Mouse (Mus musculus): ENCODE results near the gene Rbfox2.

Rbfox2 gene

DNA sequence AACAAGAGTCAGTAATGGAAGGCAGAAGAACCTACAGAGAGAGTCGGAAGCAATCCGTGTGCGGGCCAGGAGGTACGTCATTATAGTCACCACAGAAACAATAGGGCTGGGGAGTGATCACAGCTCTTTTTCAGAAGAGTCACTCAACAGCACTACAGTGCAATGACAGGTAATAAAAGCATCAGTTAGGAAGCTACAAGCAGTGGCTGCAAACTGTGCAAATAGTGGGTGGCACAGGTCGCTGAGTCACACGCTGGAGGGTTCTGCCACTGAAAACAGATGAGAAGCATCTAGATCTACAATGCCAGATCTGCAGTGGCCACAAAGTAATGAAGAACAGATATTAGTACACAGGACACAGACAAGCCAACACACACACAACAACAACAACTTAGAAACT, 32.9 kb downstream of the Rbfox2 start:
- DNase-seq (ENCODE audit: low read depth, low spot score): no peak

- DNase-seq (ENCODE audit: low read depth, low spot score): no peak
These were observed 35.5 kb downstream of the Rbfox2 start for GRCm38 (mm10) chr15:77271285-77271684.

- DNase-seq (ENCODE audit: low read depth, low spot score): peak; percentile 88
These were observed 37.3 kb downstream of the Rbfox2 start for GRCm38 (mm10) chr15:77269496-77269895.

GRCm38 (mm10) chr15:77268415-77268814, 38.4 kb downstream of the Rbfox2 start:
- DNase-seq (ENCODE audit: low read depth, low spot score): no peak

DNA sequence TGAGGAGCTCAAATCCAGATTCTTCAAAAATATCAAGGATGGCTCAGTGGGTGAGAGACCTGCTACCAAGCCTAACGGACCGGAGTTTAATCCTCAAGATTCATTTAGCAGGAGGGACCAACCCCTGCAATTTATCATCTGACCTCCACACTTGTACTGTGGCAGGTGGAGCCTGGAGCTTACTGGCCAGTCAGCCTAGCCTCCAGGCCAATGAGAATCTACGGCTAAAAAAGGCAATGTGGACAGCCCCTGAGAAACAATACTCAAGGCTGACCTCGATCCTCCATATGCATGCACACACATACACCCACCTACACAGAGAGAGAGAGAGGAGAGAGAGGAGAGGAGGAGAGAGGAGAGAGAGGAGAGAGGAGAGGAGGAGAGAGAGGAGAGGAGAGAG, 41.5 kb downstream of the Rbfox2 start:
- no peak for DNase-seq (ENCODE audit: low read depth, low spot score)

- DNase-seq (ENCODE audit: low read depth, low spot score): no peak
These were observed 42.5 kb downstream of the Rbfox2 start for GRCm38 (mm10) chr15:77264314-77264713.

- no peak for DNase-seq (ENCODE audit: low read depth, low spot score)
These were observed 44.0 kb downstream of the Rbfox2 start for GRCm38 (mm10) chr15:77262782-77263181.

- DNase-seq (ENCODE audit: low read depth, low spot score): no peak
These were observed 49.2 kb downstream of the Rbfox2 start for GRCm38 (mm10) chr15:77257437-77258229.

DNA sequence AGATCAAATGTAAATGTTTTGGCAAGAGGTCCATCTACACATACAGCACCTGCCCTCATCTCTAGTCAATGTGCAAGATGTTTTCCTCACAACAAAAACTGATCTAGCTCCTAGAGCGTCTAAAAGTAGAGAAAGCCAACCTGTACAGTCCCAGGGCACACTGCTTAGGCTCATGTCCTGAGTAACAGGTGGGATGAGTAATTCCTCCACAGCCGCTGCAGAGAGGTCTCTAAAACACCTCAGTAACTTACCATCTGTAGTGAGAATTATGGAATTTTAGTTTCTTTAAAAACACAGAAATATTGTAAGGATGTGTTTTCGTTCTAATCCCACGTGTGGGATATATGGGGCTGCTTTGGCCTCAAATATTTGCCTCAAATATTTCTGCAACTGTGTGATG, 50.0 kb downstream of the Rbfox2 start:
- DNase-seq (ENCODE audit: low read depth, low spot score): no peak

DNA sequence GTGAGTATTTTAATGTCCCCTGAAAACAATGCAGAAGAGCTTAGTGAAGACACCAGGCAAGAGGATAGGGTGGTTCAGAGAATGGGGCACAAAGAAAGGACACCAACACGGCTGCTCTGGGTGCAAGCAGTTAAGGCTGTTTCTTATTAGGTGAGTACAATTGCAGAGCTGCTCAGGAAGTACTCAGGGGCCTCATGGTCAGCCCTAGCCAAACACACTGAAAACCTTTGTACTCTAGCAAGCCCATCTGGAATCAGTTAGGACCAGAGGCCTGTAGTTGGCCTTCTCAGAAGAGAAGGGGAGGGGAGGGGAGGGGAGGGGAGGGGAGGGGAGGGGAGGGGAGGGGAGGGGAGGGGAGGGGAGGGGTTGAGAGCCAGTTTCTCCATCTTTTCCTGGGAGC, 52.2 kb downstream of the Rbfox2 start:
- DNase-seq (ENCODE audit: low read depth, low spot score): no peak

- no peak for DNase-seq (ENCODE audit: low read depth, low spot score)
These were observed 52.7 kb downstream of the Rbfox2 start for GRCm38 (mm10) chr15:77254128-77254527.

DNA sequence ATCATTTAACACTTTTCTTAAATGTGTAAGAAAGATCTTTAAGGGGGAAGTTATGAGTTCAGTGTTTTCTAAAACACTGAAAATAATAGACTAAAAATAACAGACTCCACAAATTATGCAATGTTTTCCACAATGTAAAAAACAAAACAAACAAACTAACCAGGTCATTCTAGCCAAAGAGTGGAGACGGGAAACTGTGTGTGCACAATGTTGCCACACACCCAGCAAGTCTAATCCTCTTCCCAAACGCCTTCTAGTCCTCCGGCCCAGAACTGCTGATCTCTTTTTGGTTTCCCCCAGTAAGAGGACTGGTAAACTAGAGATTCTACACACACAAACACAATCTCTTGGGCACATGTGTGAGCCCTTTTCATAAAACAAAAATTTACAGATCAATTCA, 55.1 kb downstream of the Rbfox2 start:
- no peak for DNase-seq (ENCODE audit: low read depth, low spot score)

DNA sequence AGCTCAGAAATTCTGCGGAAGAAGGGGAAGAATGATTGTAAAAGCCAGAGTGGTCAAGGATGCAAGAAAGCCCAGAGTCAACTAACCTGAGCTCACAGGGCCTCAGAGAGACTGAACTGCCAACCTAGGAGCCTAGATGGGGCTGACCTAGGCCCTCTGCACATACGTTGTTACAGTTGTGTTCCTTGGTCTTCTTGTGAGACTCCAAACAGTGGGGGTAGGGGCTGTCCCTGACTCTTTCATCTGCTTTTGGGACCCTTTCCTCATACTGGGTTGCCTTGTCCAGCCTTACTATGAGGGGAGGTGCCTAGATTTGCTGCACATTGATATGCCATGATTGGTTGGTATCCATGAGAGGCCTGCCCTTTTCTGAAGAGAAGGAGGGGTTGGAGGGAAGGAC, 56.0 kb downstream of the Rbfox2 start:
- no peak for DNase-seq (ENCODE audit: low read depth, low spot score)

DNA sequence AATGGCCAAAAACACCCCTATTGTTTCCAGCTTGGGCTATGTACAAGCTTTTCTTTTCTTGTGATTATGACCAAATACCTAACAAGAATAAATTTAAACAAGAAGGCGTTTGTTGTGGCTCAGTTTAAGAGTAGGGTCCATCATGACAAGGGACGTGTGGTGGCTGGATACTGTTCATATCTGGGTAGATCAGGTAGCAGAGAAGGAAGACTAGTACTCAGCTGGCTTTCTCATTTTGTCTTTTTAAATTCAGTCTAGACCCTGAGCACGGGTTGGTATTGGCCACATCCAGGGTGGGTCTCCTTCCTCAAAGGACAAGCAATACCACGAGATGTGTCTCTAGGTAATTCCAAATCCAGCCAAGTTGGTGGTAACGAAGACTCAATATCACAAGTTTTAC, 57.4 kb downstream of the Rbfox2 start:
- DNase-seq (ENCODE audit: low read depth, low spot score): no peak

DNA sequence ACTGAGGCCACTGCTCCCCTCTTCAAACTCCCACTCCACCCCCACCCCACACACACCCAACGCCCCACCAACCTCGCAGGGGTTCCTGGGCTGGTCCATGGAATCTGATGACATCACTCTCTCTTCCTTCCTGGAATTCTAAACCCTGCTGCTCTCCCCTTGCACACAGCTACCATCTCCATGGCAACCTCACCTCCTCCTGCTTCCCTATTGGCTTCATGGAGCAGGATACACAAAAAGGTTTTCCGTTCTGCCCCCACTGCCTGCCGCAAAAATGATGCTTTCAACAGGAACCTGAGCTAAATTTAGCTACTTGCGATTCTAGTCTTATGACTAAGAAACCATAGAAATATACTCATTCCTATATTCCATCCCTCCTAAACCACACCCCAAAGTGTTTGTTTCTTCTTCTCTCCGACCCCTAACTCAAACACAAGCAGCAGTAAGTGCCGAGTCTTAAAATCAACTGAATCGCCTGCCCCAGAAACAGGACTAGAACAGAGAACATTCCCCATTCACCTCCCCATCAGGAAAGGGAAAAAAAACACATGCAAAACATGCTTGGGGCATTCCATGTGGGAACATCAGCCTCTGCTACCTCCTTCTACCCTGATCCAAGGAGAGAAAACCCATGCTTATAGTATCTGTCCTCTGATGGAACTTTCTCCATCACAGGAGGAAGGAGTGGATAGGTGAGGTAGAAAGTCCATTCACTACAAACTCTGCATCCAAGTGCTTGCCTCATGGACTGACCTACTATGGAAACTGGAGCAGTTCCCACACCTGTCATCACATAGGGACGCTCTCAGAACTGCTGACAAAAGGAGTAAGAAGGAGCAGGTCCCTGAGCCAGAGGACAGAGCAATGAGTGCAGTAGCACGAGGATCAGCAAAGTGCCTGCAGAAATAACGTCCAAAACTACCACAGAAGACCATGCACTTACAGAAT, 61.1 kb downstream of the Rbfox2 start:
- DNase-seq (ENCODE audit: low read depth, low spot score): peak; percentile 99

DNA sequence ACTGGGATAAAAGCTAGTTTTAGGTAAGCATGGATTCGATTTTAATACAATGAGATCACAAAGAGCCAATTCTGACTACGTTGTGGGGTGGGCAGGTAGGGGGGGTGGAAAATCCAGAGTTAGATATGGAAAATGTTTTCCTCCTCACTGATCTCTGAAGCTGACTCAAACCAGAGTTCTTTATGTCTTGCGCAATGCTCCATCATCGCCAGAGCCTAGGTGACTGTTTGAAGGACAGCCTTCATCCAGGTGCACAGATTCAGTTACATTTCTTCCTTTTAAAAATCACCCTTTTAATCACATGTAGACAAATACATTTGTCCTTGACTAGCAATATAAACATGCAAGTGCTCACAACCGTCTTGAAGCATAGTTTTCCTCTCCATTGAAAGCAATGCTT, 62.2 kb downstream of the Rbfox2 start:
- no peak for DNase-seq (ENCODE audit: low read depth, low spot score)

- DNase-seq (ENCODE audit: low read depth, low spot score): no peak
These were observed 62.8 kb downstream of the Rbfox2 start for GRCm38 (mm10) chr15:77243876-77244560.

GRCm38 (mm10) chr15:77240607-77241006, 66.2 kb downstream of the Rbfox2 start:
- no peak for DNase-seq (ENCODE audit: low read depth, low spot score)

DNA sequence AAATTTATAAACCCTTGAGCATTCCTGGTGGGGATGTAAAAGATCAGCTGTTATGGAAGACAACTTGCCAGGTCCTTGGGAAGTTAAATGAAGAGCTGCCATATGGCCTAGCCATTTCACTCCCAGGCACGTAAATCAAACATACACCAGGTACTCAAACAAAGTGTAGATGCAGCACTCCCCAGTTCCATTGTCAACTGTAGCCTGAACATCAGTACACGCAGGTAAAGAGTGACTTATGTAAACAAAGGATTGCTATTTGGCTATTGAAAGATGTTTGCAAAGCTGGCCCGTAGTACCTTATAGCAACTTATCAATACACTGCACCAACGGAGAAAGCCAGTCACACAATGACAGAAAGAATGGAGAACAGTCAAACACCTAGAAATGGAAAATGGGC, 67.2 kb downstream of the Rbfox2 start:
- DNase-seq (ENCODE audit: low read depth, low spot score): no peak

DNA sequence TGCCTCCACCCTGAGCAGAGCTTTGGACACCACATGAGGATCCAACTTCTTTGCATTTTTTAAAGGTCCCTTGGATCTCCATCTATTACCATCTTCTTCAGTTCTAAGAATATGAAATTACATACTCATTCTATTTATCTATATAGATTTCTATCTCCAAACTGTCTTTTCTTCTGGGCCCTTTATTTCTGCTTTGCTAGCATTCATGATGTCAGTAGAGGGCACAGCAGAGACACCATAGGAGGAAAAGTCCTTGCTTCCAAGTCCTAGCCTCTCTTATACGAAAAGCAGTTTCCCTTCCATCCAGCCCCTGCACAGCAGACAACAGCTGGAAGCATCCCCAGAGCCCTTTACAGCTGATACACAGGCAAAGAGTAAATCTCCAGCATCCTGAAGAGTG, 69.1 kb downstream of the Rbfox2 start:
- no peak for DNase-seq (ENCODE audit: low read depth, low spot score)

GRCm38 (mm10) chr15:77236055-77236567, 70.7 kb downstream of the Rbfox2 start:
- no peak for DNase-seq (ENCODE audit: low read depth, low spot score)

- DNase-seq (ENCODE audit: low read depth, low spot score): no peak
These were observed 71.3 kb downstream of the Rbfox2 start for GRCm38 (mm10) chr15:77235551-77235950.

Measured in telencephalon, adult 2 months (tissue).